Mouse (Mus musculus) midbrain, postnatal 0 days (tissue): ENCODE results near the gene Ly6g6e. TPM values are rescaled to one million over a fixed set of nuclear protein-coding genes. Genes with fewer than 3 reads are reported as not detected.

Experiments used
- ATAC-seq: fragments of 200-750 bp; cut with Nextera tagmentation; 2 replicates; pipeline ENCODE4 v1.8.0; 2017; ENCODE audit warnings: moderate number of reproducible peaks, mild to moderate bottlenecking, moderate TSS enrichment, moderate library complexity; ENCODE audit not compliant: low FRiP score
- DNase-seq: peaks from one replicate; pipeline ENCODE4 v3.0.0-alpha.2; 2015; ENCODE audit warnings: low spot score
- H3K27ac ChIP-seq: fragments of 300-500 bp; sonication (generic); 2 replicates; pipeline ENCODE4 v1.5.1; 2014; ENCODE audit warnings: low read depth, mild to moderate bottlenecking, low read length, mixed read lengths
- H3K27me3 ChIP-seq: fragments of 300-500 bp; sonication (generic); 2 replicates; pipeline ENCODE4 v1.6.1; 2014; ENCODE audit warnings: low read length, control low read depth, mixed read lengths; ENCODE audit not compliant: insufficient read depth
- H3K36me3 ChIP-seq: fragments of 300-500 bp; sonication (generic); 2 replicates; pipeline ENCODE4 v1.6.1; 2014; ENCODE audit warnings: low read length, control low read depth, mixed read lengths; ENCODE audit not compliant: insufficient read depth
- H3K4me1 ChIP-seq: fragments of 300-500 bp; sonication (generic); 2 replicates; pipeline ENCODE4 v1.6.1; 2014; ENCODE audit warnings: mild to moderate bottlenecking, control low read depth, antibody characterized with exemption, low read length, mixed read lengths; ENCODE audit not compliant: insufficient read depth
- H3K4me2 ChIP-seq: fragments of 300-500 bp; sonication (generic); 2 replicates; pipeline ENCODE4 v1.6.1; 2014; ENCODE audit warnings: low read depth, mild to moderate bottlenecking, low read length, mixed read lengths; ENCODE audit not compliant: poor library complexity, severe bottlenecking
- H3K4me3 ChIP-seq: fragments of 300-500 bp; sonication (generic); 2 replicates; pipeline ENCODE4 v1.5.1; 2014; ENCODE audit warnings: low read depth, mild to moderate bottlenecking, low read length, moderate library complexity
- H3K9ac ChIP-seq: fragments of 300-500 bp; sonication (generic); replicated peaks from 2 replicates; pipeline ENCODE4 v1.6.1; 2014; ENCODE audit warnings: mild to moderate bottlenecking, low read length, moderate library complexity, mixed read lengths; ENCODE audit not compliant: poor library complexity, severe bottlenecking
- H3K9me3 ChIP-seq: fragments of 300-500 bp; sonication (generic); 2 replicates; pipeline ENCODE4 v1.6.1; 2016; ENCODE audit warnings: low read length, control low read depth
- CTCF ChIP-seq: IDR thresholded peaks from 2 replicates; pipeline ENCODE4 v1.5.1; 2016; ENCODE audit warnings: antibody characterized with exemption, mild to moderate bottlenecking
- WGBS: fragments of 180-500 bp; shearing (Covaris S2); extraction: QIAGEN DNeasy Blood & Tissue Kit; methylation state at CpG from one replicate; pipeline ENCODE4 v1.1.7; 2014; 5-methylcytosine and 5-hydroxymethylcytosine counted together
- polyA plus RNA-seq: library from polyadenylated mRNA; unstranded; fragments of >200 nt; fragmentation: Nextera tagmentation; extraction: Ambion mirVana; gene quantifications from 2 replicates; pipeline ENCODE4 v1.2.1, GENCODE M21; 2015
- total RNA-seq: library from RNA; depleted of rRNA; stranded (reverse); fragments of >200 nt; gene quantifications from 2 replicates; pipeline ENCODE4 v1.2.3, GENCODE M21; 2014; rRNA removed

Gene Ly6g6e
- total RNA-seq: not detected in 2 replicates
- 0.31 TPM in 1 of 2 replicates, not detected in the other for polyA plus RNA-seq

GRCm38 (mm10) chr17:35076507-35077176 is at the start of gene Ly6g6e:
Gene Ly6g6e, plus strand, starts transcription at chr17:35076902.
- no peak for TF ChIP-seq CTCF
- ATAC-seq (no peak), DNase-seq (no peak)
- Histone ChIP-seq H3K9me3 (no peaks in the 10 kb centered on the region), H3K36me3 (no peaks in the 10 kb centered on the region), H3K4me3 (peak within 1 kb of the TSS; percentile 18; the same call in 1 of the 2 replicates), H3K27ac (no peak within 1 kb of the TSS), H3K4me1 (no peaks in the 10 kb centered on the region), H3K27me3 (no peaks in the 10 kb centered on the region), H3K9ac (no peak within 1 kb of the TSS), H3K4me2 (peak within 1 kb of the TSS; percentile 35)
- WGBS: 40% methylated on average over 10 of the region's 10 CpGs

GRCm38 (mm10) chr17:35027277-35028068 is 49.2 kb upstream of the Ly6g6e start, which contains the start of gene Sapcd1:
Gene Sapcd1, minus strand, starts transcription at chr17:35028016.
- Histone ChIP-seq H3K4me1 (no peaks in the 10 kb centered on the region), H3K9ac (0 out of 2 replicates have a peak within 1 kb of the TSS, but pooled peaks have one; percentile 24), H3K36me3 (no peaks in the 10 kb centered on the region), H3K9me3 (no peaks in the 10 kb centered on the region), H3K27me3 (no peaks in the 10 kb centered on the region), H3K4me3 (no peak within 1 kb of the TSS), H3K27ac (no peak within 1 kb of the TSS), H3K4me2 (no peak within 1 kb of the TSS)
- peak; percentile 53 for ATAC-seq
- WGBS: 37% methylated on average over 13 of the region's 13 CpGs
- TF ChIP-seq CTCF: no peak
- DNase-seq: peak; percentile 79

GRCm38 (mm10) chr17:35028315-35028714 is 48.4 kb upstream of the Ly6g6e start:
- Histone ChIP-seq H3K4me3 (no peak overlapping the region), H3K9ac (no peak overlapping the region), H3K27ac (no peak overlapping the region), H3K4me1 (no peaks in the 10 kb centered on the region), H3K9me3 (no peaks in the 10 kb centered on the region), H3K27me3 (no peaks in the 10 kb centered on the region), H3K36me3 (no peaks in the 10 kb centered on the region), H3K4me2 (no peak overlapping the region)
- no peak for TF ChIP-seq CTCF
- no peak for DNase-seq
- WGBS: 75% methylated on average over 2 of the region's 2 CpGs
- ATAC-seq: no peak

GRCm38 (mm10) chr17:35029691-35030532 is 46.8 kb upstream of the Ly6g6e start:
- peak; percentile 77 for TF ChIP-seq CTCF
- H3K9ac ChIP-seq: peak overlapping the region; percentile 36; the same call in 1 of the 2 replicates
- H3K4me3 ChIP-seq: peak overlapping the region; percentile 3; the same call in 1 of the 2 replicates
- ATAC-seq (no peak), DNase-seq (peak; percentile 53)
- no peaks in the 10 kb centered on the region for H3K9me3 ChIP-seq
- H3K4me2 ChIP-seq: peak overlapping the region; percentile 39
- no peaks in the 10 kb centered on the region for H3K4me1 ChIP-seq
- H3K27ac ChIP-seq: no peak overlapping the region
- no peaks in the 10 kb centered on the region for H3K27me3 ChIP-seq
- H3K36me3 ChIP-seq: no peaks in the 10 kb centered on the region
- 34% methylated on average over 18 of the region's 19 CpGs for WGBS

GRCm38 (mm10) chr17:35031272-35031671 is 45.4 kb upstream of the Ly6g6e start:
- no peak overlapping the region for H3K4me2 ChIP-seq
- WGBS: 90% methylated on average over 11 of the region's 11 CpGs

More at GRCm38 (mm10) chr17:35031272-35031671, 45.4 kb upstream of the Ly6g6e start:
- Histone ChIP-seq H3K9ac (no peak overlapping the region), H3K9me3 (no peaks in the 10 kb centered on the region), H3K36me3 (no peaks in the 10 kb centered on the region), H3K27ac (no peak overlapping the region), H3K4me1 (no peaks in the 10 kb centered on the region), H3K4me3 (no peak overlapping the region), H3K27me3 (no peaks in the 10 kb centered on the region)
- ATAC-seq (no peak), DNase-seq (no peak)
- TF ChIP-seq CTCF: no peak
